Mouse (Mus musculus) left cerebral cortex, adult 18-20 months (tissue): ENCODE results near the gene Gm26558. TPM values are rescaled to one million over a fixed set of nuclear protein-coding genes. Genes with fewer than 3 reads are reported as not detected.

Experiments used
- DNase-seq, 2 experiments: peaks; one replicate each; pipeline ENCODE4 v3.0.0; 2021 to 2022; ENCODE audit warnings: low spot score in 2 of 2, mixed read lengths in 1 of 2
- long read RNA-seq, 2 experiments: library from polyadenylated mRNA; stranded (forward); transcript quantifications; one replicate each; pipeline ENCODE4 v2.0.0; 2021
- total RNA-seq, 2 experiments: library from RNA; stranded (reverse); gene quantifications; 2 replicates each; pipeline ENCODE4 v1.2.3; 2021

The Gm26558 gene
- under 1 TPM; 0.82 to 0.88 TPM for total RNA-seq
- long read RNA-seq, experiment 1, partial matches to known transcripts: 0 of 2 reads
- long read RNA-seq, experiment 1, other reads (novel, unspliced or antisense): 0 of 2 reads
- long read RNA-seq, experiment 2, partial matches to known transcripts: 0 of 1 reads
- long read RNA-seq, experiment 2, other reads (novel, unspliced or antisense): 0 of 1 reads

DNA sequence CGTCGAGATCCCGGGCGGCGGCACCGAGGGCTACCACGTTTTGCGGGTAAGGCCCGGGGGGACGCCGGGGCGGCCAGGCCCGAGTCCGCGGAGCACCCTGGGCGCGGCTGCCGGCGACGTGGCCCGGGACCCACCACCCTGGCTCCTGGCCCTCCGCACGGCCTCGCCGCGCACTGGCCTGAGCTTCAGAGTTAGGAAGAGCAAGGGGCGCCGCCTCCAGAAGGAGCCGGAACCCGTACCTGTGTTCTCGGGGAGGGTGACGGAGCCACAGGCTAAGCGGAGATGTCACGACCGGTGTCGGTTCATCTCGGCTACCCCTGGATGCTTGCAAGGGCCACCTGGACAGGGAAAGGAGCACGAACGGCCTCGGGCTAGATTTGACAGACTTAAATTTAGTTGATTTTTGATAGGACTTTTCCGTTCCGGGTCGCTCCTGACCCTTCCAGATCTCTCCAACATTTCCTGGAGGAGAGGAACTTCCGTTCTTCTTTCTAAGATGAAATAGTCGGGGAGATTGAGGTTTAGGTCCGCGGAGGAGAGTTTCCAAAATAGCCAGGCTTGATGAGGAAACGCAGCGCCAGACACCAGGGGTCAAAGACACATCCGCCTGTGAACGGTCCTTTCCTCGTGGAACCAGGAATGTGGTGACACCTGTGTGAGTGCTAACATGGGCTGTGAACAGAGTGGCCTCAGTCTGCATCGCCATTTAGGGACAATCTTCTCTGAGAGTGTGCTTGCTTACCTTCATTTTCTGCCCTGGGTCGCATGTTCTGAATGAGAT is at the start of gene Gm26558:
Gene Gm26558, minus strand, starts transcription at position 394 of the 781 bp plus-strand sequence.
- peak in 1 of 2 experiments; percentile 10 for DNase-seq

DNA sequence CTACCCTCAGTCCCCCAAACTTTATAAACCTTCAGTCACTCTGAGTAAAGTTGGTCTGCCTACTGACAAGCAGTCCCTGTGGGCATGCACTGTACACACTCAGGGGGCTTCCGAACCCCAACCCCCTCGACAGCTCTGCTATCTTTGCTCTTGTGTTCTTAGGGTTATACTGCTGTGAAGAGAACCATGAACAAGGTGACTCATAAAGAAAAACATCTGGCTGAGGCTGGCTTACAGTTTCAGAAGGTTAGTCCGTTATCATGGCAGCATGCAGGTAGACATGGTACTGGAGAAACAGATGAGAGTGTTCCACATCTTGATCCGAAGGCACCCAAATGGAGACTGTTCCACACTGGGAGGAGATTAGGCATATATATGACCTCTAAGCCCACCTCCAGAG is 49.0 kb upstream of the Gm26558 start:
- no peak for DNase-seq

DNA sequence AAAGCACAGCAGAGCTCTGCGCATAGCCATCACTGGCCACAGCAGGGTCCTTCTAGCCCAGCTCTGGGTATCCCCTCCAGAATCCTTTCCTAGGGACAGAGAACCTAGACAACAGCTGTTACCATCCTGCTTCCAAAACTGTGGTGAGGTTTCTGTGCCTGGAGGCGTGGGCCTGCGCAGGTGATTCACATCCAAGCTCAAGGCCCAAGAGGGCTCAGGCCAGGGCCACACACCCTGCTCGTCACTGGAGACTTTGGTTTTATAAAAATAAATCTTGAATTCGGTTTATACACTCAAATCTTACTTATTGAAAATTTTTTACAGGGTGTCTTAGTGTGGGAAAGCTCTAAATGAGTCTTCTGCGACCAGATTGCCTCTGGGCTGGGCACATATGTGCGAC is 48.3 kb upstream of the Gm26558 start:
- no peak for DNase-seq

DNA sequence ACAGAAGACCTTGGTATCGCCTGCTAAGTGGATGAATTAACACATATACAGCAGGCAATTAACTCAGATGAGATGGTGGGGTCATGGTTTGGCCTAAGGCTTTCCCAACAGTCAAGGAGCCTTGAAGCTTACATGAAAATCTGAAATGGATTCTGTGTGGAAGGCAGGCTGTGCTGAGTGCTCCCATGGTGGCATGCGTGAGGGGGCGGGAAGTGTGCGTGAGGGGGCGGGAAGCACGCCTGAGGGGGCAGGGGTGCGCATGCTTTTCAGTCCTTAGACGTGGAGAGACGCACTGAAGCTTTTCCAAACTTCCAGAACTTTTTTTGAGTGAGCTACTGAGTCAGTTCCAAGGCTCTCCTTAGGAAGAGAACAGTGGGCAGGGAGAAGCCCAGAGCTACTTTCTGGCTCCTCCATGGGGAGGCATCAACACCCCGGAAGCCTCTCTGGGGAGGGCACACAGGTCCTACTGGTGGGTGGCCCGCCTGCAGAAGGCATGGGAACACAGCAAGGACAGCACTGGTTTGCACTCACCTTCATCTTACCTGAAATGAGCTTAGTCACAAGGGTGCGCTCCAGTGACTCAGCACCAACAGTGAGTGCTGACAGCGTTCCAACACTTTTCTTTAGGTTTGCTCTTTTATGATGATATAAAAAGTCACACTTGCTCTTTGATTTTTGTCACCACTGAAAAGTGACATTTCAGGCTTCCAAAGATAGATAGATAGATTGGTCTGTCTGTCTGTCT is 47.2 kb upstream of the Gm26558 start:
- DNase-seq: peak in 1 of 2 experiments; percentile 29

DNA sequence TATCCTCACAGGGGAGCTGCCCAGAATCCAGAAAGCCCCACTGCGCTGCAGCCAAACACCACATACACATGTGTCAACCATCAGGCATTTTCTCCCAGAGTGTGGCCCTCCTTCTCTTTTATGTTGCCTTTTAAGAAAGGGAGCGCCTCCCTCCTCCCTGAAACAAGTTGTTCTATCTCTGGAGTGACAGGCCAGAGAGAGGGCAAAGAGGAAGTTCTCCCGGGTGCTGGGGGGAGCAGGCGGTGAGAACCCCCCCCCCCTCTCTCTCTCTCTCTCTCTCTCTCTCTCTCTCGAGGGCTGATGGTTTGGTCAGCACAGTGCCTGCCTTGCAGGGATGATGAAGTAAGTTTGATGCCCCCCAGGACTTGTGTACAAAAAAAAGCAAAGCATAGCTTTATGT is 40.5 kb upstream of the Gm26558 start:
- DNase-seq: no peak

DNA sequence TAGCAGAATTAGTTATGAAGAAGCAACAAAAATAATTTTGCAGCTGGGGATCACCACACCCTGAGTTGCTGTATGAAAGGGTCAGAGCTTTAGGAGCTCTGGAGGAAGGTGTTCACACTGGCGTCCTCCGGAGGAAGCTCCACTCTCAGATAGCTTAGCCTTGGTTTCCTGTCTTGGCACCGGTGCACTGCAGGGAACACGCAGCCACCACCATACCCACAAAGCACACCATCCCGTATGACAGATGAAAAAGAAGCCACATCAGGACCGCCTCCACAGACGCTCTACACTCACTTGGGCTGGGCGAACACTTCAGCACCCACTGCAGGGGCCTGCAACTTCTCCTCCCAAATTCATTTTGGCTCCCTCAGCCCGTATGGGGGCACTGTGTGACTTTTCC is 39.7 kb upstream of the Gm26558 start:
- DNase-seq: no peak

DNA sequence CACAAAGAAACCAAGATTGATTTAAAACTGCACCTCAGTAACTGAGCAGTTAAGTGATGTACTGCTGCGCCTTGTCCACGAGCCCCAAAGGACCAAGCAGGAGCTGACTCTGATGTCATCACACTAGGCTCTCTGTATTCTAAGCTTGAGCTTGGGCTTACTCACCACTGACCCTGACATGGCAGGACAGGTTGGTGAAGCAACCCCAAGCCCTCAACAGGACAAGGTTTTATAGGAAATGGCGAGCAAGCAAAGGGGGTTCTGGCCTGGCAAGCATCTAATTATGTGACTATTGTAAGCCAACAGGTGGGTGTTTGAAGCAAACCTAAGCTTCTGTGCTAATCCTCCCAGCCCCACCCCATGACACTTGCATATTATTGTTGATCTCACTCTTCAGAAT is 38.9 kb upstream of the Gm26558 start:
- DNase-seq: no peak

DNA sequence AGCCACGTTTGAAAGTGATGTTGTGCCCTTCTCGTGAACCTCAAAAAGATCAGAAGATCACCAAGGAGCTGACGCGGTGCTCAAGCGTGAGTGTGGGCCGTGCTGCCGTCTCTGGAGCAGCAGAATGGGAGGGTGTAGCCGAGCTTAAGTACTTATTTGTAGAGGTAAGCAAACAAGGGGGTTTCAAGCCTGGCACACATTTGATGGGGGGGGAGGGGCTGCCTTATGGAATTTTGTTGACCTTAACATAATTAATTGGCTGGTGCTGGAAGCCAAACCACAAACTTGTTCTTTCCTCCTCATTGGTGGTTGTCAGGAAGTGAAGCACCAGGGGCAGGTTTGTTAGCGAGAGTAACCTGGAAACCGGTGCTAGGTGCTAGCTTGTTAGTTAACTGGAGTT is 33.8 kb upstream of the Gm26558 start:
- no peak for DNase-seq

DNA sequence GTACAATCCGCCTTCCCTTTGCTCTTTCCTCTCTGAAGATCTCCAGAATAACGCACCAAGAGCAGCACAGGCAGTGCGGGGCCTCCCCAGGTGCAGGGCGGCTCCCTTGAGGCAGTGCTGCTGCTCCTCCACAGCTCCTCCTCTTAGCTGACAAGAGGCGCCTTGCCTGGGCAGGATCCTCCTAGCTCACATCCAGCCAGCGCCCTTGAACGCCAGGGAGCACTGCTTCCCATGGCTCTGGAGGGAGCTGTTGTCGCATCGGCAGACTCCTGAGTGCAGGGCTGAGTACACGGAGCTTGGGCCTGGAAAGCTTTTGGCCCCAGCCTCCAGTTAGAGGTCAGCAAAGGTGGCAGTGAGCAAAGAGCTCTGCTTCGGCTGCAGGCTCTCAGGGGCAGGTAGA is 28.3 kb upstream of the Gm26558 start:
- DNase-seq: no peak

DNA sequence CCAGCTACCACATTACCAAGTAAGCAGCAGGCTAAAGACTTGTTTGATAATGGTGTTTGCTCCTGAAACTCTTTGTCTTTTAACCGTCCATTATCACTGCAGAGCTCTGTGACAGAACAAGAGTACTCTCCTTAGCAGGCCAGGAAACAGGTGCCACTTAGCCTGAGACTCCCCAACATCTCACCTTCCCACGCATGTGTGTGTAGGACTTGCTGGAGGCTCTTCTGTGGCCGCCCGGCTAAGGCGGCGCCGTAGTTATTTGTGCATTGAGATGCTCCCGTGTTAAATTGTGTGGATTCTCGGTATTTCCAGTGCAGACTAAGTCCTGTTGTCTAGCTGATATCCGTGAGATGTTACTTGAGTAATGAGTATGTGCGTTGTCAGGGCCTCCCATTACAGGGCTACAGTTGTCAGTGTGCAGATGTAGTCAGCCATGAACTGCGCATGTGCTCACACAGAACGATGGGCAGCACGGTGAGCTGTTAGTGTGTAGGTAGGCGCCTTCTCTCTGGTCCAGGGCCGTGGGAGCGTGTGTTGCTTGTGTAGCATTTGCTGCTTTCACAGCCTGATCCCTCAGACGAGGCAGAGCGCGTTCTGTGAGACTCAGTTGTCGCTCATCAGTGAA is 26.7 kb upstream of the Gm26558 start:
- peak; percentile 51 to 60 for DNase-seq

DNA sequence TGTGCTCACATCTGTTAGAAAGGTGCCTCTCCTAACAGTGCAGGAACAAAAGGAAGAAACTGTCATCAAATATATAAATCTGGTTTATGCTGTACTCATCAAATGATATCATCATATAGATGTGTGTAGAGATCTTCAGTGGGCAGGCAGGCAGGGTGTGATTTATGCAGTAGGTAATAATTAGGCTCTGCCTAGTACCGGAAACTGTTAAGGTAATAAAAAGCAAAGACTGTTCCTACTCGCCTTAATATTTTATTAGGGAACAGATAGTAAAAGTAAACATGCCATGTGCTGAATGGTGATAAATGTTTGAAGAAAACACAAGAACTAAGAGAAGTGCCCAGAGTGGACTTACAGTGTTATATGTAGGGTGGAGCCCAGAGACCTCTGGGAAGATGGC is 20.4 kb upstream of the Gm26558 start:
- DNase-seq: no peak

DNA sequence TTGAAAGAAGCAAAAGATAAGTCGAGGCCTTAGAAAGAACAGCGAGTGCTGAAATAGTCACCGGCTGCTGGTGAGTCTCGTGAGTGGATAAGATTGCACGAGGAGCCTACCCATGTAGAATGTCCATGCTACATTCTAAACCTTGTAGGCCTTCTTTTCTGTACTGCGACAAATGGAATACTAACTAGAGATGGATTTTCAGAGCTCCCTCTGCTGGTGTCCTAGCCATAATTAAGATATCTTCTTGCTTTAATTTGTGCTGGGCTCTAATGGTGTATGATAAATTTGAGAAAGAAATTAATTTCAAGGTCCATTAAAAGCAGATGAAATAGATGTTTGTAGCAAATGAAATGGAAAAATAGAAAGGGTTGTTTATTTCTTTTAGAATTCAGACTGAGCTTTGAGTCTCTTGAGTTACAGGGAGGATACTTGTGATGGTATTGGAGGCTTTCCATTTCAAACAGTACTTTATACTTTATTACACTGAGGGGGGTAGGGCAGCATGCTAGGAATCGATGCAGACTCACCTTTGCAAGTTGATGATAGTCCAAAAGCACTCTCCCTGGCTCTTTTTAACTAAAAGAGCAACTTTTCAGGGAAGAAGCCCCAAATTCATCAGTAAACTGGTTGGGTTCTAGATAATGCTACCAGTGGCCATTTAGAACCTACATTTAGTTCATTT is 11.7 kb upstream of the Gm26558 start:
- DNase-seq: no peak

DNA sequence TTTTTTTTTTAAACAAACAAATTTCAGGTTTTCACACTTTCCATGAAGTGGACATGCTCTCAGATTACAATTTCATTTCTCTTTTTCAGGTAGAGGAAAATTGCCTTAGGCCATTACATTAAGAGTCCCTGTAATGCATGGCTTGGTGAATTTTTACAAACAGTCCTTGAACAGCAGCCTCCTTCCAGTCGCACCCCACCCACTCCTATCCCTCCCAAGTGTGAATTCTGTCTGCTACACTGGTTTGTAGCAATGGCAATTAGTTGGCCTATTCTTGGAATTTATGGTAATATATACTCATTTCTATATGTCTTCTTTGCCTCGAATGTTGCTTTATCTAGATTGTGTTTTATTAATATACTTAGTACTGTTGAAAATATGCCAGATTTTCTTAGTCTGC is 10.6 kb upstream of the Gm26558 start:
- DNase-seq: peak in 1 of 2 experiments; percentile 35

DNA sequence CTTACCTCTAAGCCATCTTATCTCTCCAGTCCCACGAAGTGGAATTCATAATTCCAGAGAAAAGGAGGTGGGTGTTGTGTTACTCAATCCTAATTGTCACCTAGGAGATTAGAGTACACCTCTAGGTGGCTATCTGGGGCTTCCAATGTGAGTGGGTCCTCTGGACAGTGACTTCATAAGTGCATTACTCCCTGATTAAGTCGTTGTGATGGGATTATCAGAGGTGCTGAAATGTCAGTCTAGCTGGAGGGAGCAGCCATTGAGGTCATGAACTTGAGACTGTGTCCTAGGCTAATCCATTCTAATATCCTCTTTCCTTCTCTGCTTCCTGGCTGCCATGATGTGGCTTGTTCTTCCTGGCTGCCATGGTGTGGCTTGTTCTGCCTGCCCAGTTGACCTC is 8.0 kb upstream of the Gm26558 start:
- DNase-seq: no peak

DNA sequence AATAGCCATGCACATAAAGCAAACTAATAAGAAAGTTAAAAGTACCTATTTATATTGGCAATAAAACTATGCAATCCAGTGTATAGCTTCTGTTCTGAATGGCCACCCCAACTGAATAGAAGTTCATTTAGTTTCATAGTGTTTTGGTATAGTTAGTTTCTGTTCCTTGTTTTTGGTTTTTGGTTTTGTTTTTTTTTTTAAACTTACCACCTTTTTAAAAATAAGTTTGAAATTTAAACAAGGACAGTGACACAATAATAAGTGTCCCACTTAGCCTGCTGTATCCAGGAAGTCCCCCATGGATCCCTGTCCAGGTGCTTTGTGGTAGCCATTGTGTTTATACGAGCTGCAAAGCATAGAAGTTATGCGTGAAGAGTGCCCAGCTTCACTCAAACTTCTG is 7.3 kb upstream of the Gm26558 start:
- DNase-seq: no peak

DNA sequence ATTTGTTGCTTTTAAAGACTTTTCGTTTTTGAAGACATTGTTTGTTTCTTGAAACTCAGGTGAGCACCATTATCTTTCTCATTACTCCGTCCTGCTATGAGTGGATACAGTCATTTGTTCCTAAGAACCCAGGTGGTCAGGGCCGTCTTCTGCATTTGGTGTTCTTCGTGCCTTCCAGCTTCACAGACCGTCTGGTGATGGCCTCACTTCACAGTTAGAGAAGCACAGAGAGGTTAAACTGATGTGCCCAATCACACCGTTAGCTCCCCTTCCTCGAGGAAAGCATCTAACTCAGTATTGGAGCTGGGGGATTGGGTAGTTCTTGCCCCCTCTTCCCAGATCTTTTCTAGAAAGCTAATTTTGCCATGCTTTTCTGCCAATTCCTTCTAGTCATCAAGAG is 5.1 kb upstream of the Gm26558 start:
- no peak for DNase-seq

DNA sequence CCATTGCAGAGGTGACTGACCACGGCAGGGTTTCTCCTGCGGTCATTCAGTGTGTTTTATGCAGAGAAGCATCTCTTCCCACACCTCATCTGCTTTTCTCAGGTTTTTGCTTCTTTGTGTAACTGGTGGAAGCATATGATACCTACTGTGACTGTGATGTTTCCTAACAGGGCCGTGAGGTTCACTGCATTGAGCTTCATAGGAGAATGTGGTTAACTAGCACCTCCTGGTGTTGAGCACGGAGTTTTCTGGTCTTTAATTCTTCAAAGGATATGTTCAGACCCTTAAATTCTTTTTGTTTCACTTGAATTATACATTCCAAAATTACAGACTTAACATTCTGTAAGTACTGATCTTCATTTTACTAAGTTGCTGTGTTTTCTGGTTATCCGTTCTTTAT is 1.9 kb upstream of the Gm26558 start:
- no peak for DNase-seq

DNA sequence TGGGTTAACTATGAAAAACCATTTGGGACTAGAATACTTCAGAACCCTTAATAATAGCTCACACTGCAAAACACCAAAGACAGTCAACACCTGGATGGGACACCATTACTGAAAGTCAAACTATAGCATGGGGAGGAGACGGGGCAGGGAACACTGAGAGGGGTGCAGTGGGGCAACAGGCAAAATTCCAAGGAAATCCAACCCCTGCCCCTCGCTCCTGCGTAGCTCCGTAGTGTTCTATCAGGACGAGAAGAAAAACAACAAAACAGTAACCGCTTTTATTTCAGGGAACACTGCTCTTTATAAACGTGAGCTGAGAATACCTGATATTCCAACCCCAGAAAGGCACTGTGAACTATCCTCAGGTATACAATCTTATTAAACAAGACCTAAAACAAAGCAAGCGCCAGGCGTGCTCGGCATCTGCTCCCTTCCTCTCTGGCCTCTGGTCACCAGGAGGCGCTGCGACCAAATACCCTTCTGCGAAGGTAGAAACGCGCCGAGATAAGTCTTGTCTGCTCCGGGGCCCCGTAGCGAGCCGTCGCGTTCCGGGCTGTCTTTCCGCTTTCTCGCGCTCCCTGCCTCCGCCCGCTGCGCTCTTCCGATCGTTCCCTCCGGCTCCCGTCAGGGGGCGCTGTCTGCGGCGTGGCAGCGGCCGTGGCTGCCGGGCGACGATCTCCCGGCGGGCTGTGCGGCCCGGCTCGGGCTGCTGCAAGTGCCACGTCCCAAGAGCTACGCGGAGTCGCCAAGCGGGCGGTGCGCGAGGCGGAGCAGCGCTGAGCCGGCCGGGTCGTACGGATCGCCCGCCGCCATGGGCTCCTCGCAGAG is 807 bp downstream of the Gm26558 start, which contains the start of gene Gorasp2:
Gene Gorasp2, plus strand, starts transcription at position 690 of the 828 bp plus-strand sequence.
- DNase-seq: peak; percentile 98 to 99

DNA sequence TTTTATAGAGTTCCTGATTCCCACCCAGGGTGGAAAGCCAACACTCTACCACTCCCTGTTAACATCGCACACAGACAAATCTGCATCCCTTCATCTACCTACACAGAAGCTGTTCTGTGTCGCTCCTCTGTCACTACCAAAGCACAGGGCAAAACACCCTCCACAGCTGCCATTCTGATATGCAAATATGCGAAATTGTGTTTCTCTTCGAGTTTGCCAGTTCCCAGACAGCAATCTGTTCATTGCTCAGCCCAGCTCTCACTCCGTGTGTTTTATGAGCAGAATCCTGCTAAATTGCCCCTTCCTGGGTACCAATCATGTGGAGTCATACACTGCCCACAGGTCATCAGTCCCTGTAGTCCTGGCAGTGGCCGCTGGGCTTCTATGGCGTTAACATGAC is 4.8 kb downstream of the Gm26558 start:
- DNase-seq: no peak

DNA sequence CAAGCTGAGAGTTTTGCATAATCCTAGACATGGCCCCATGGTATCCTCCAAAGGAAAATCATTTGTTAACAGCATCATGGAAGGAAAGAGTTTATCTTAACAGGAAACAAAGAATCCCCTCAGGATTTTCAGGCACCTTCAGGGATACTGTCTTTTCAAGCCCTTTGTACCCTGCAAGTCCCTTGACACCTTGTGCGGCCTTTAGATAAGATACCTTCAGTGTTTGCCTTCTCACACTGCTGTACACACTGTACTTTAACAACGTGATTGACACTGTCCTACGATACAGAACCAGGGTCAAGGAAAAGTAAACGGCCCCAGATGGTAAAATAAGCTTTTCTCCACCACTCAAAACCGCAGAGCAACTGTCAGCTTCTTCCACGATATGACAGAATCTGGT is 10.1 kb downstream of the Gm26558 start:
- DNase-seq: no peak
